Mouse (Mus musculus): ENCODE measurements around the gene Tns2. TPM values are rescaled to one million over a fixed set of nuclear protein-coding genes. Genes with fewer than 3 reads are reported as not detected.

Gene Tns2
- polyA plus RNA-seq, 1 experiment from 2014 or later, result 72.8 TPM

GRCm38 (mm10) chr15:102120530-102120929, 20.3 kb downstream of the Tns2 start:
- Histone ChIP-seq H3K9ac (ENCODE audit: low read length) (no peak overlapping the region), H3K4me3 (ENCODE audit: low read length) (no peak overlapping the region), H3K27me3 (ENCODE audit: control insufficient read depth, insufficient read depth, low read depth, low read length) (no peaks in the 10 kb centered on the region), H3K4me2 (ENCODE audit: low read depth, low read length) (no peak overlapping the region), H3K27ac (ENCODE audit: low read length) (no peak overlapping the region), H3K4me1 (replicated peaks; ENCODE audit: control insufficient read depth, insufficient read depth, low read length) (peaks cover 16% of the 10 kb centered on the region), H3K9me3 (ENCODE audit: control insufficient read depth, low read length) (no peaks in the 10 kb centered on the region), H3K36me3 (ENCODE audit: control insufficient read depth, insufficient read depth, low read length) (peaks cover 34% of the 10 kb centered on the region)
- ATAC-seq (ENCODE audit: low read depth), result no peak
- 75% methylated on average over 5 of the region's 5 CpGs for WGBS

DNA sequence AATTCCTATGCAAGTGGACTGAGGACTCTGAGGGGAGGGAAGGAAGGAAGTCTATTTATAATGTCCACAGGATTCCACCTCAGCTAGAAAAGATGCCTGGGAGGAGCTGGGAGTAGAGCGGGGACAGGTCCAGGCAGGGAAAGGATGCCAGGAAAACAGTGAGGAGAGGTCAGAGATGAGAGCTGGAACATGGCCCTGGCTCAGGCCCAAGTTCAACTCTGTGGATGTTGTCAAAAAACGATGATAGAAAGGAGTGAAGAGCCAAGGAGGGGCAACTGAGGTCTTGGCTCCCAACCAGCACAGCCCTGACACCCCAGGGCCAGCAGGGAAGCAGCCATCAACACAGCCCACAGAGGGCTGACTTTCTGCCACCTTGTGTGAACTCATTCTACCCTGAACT, 26.1 kb downstream of the Tns2 start:
- ATAC-seq (ENCODE audit: low read depth), result peak; percentile 70

GRCm38 (mm10) chr15:102133314-102133713, 33.1 kb downstream of the Tns2 start:
- Histone ChIP-seq H3K9ac (ENCODE audit: low read length) (no peak overlapping the region), H3K4me2 (ENCODE audit: low read depth, low read length) (no peak overlapping the region), H3K9me3 (ENCODE audit: control insufficient read depth, low read length) (no peaks in the 10 kb centered on the region), H3K27me3 (ENCODE audit: control insufficient read depth, insufficient read depth, low read depth, low read length) (no peaks in the 10 kb centered on the region), H3K36me3 (ENCODE audit: control insufficient read depth, insufficient read depth, low read length) (peaks cover 30% of the 10 kb centered on the region), H3K4me1 (replicated peaks; ENCODE audit: control insufficient read depth, insufficient read depth, low read length) (peaks cover 12% of the 10 kb centered on the region), H3K27ac (ENCODE audit: low read length) (no peak overlapping the region), H3K4me3 (ENCODE audit: low read length) (no peak overlapping the region)
- 58% methylated on average over 9 of the region's 9 CpGs for whole genome bisulfite sequencing
- ATAC-seq (ENCODE audit: low read depth), result no peak

More for the DNA sequence above, 26.1 kb downstream of the Tns2 start:
- WGBS, result 30% methylated on average over 2 of the region's 2 CpGs
- Histone ChIP-seq H3K36me3 (ENCODE audit: control insufficient read depth, insufficient read depth, low read length) (peaks cover 31% of the 10 kb centered on the region), H3K9me3 (ENCODE audit: control insufficient read depth, low read length) (no peaks in the 10 kb centered on the region), H3K27ac (ENCODE audit: low read length) (no peak overlapping the region; the same call in 1 of the 2 replicates), H3K27me3 (ENCODE audit: control insufficient read depth, insufficient read depth, low read depth, low read length) (no peaks in the 10 kb centered on the region), H3K4me2 (ENCODE audit: low read depth, low read length) (no peak overlapping the region), H3K4me1 (replicated peaks; ENCODE audit: control insufficient read depth, insufficient read depth, low read length) (peaks cover 8% of the 10 kb centered on the region), H3K4me3 (ENCODE audit: low read length) (no peak overlapping the region), H3K9ac (ENCODE audit: low read length) (no peak overlapping the region)

DNA sequence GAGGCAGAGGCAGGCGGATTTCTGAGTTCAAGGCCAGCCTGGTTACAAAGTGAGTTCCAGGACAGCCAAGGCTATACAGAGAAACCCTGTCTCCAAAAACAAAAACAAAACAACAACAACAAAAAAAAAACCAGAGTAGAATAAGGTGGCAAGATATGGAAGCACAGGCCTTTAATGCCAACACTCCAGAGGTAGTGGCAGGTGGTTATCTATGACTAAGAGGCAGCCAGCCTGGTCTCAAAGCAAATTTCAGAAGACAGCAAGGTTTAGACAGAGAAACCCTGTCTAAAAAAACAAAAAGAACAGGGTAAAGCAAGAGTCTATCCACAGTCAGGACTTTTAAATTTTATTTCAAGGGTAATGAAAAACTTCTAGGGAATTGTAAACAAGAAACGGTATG, 34.5 kb downstream of the Tns2 start:
- peaks cover 12% of the 10 kb centered on the region for H3K4me1 ChIP-seq (replicated peaks; ENCODE audit: control insufficient read depth, insufficient read depth, low read length)
- H3K27ac ChIP-seq (ENCODE audit: low read length), result no peak overlapping the region
- H3K4me3 ChIP-seq (ENCODE audit: low read length), result no peak overlapping the region; the same call in 1 of the 2 replicates
- peak overlapping the region; percentile 81; the same call in 1 of the 2 replicates for H3K4me2 ChIP-seq (ENCODE audit: low read depth, low read length)
- no peak overlapping the region; the same call in 1 of the 2 replicates for H3K9ac ChIP-seq (ENCODE audit: low read length)
- H3K9me3 ChIP-seq (ENCODE audit: control insufficient read depth, low read length), result no peaks in the 10 kb centered on the region
- H3K27me3 ChIP-seq (ENCODE audit: control insufficient read depth, insufficient read depth, low read depth, low read length), result no peaks in the 10 kb centered on the region
- WGBS, result 62% methylated on average over 2 of the region's 2 CpGs
- peaks cover 23% of the 10 kb centered on the region for H3K36me3 ChIP-seq (ENCODE audit: control insufficient read depth, insufficient read depth, low read length)
- ATAC-seq (ENCODE audit: low read depth), result no peak

- Histone ChIP-seq H3K9ac (ENCODE audit: low read length) (peak overlapping the region; percentile 92), H3K9me3 (ENCODE audit: control insufficient read depth, low read length) (no peaks in the 10 kb centered on the region), H3K4me3 (ENCODE audit: low read length) (peak overlapping the region; percentile 86), H3K27ac (ENCODE audit: low read length) (peak overlapping the region; percentile 84), H3K27me3 (ENCODE audit: control insufficient read depth, insufficient read depth, low read depth, low read length) (no peaks in the 10 kb centered on the region), H3K4me2 (ENCODE audit: low read depth, low read length) (peak overlapping the region; percentile 81), H3K4me1 (replicated peaks; ENCODE audit: control insufficient read depth, insufficient read depth, low read length) (peaks cover 12% of the 10 kb centered on the region), H3K36me3 (ENCODE audit: control insufficient read depth, insufficient read depth, low read length) (peaks cover 14% of the 10 kb centered on the region)
- under 1% methylated on average over 35 of the region's 35 CpGs for WGBS
- ATAC-seq (ENCODE audit: low read depth), result peak; percentile 64; the same call in 1 of the 2 replicates
Observed at GRCm38 (mm10) chr15:102135522-102136128, 35.4 kb downstream of the Tns2 start.

DNA sequence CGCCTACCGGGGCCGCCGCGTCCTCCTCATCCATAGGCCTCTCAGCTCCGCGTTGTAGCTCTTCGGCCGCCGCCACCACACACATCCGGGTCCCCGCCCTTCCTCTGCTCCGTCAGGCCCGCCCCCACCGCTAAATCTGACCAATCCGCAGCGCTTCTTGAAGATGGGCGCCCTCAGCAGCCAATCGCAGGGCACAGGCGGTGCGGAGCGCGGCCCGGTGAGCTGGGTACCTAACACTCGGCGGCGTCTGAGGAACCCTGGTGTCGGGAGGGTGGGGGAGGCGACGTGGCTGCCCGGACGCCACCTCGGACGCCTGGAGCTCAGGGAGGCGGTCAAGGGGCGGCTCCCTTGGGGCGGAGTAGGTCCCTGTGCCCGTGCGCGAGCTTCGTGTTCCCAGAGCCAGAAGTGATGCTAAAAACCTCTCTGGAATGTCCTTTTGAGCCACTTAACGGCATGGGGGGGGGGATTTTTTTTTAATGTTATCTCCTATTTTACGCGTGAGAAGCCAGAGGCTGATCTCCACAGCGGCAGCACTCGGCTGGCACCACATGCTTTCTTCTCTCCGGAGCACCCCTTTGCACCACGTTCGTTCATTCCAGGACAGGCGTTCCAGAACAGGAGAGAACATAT, 36.0 kb downstream of the Tns2 start, which contains the start of gene Spryd3:
TSS of gene Spryd3 (minus strand) at position 106 of the 630 bp plus-strand sequence.
- Histone ChIP-seq H3K4me1 (replicated peaks; ENCODE audit: control insufficient read depth, insufficient read depth, low read length) (peaks cover 12% of the 10 kb centered on the region), H3K36me3 (ENCODE audit: control insufficient read depth, insufficient read depth, low read length) (peaks cover 8% of the 10 kb centered on the region), H3K27me3 (ENCODE audit: control insufficient read depth, insufficient read depth, low read depth, low read length) (no peaks in the 10 kb centered on the region), H3K9me3 (ENCODE audit: control insufficient read depth, low read length) (no peaks in the 10 kb centered on the region), H3K9ac (ENCODE audit: low read length) (peak within 1 kb of the TSS; percentile 92), H3K27ac (ENCODE audit: low read length) (peak within 1 kb of the TSS; percentile 84), H3K4me3 (ENCODE audit: low read length) (peak within 1 kb of the TSS; percentile 86), H3K4me2 (ENCODE audit: low read depth, low read length) (peak within 1 kb of the TSS; percentile 88)
- peak; percentile 100 for ATAC-seq (ENCODE audit: low read depth)
- WGBS, result 2% methylated on average over 49 of the region's 50 CpGs

- WGBS, result 81% methylated on average over 5 of the region's 5 CpGs
- no peak for ATAC-seq (ENCODE audit: low read depth)
- Histone ChIP-seq H3K36me3 (ENCODE audit: control insufficient read depth, insufficient read depth, low read length) (no peaks in the 10 kb centered on the region), H3K9ac (ENCODE audit: low read length) (no peak overlapping the region), H3K4me2 (ENCODE audit: low read depth, low read length) (no peak overlapping the region), H3K4me3 (ENCODE audit: low read length) (no peak overlapping the region), H3K27me3 (ENCODE audit: control insufficient read depth, insufficient read depth, low read depth, low read length) (peaks cover 14% of the 10 kb centered on the region), H3K4me1 (replicated peaks; ENCODE audit: control insufficient read depth, insufficient read depth, low read length) (peaks cover 32% of the 10 kb centered on the region), H3K9me3 (ENCODE audit: control insufficient read depth, low read length) (no peaks in the 10 kb centered on the region), H3K27ac (ENCODE audit: low read length) (no peak overlapping the region)
Observed at GRCm38 (mm10) chr15:102141120-102141519, 40.9 kb downstream of the Tns2 start.

DNA sequence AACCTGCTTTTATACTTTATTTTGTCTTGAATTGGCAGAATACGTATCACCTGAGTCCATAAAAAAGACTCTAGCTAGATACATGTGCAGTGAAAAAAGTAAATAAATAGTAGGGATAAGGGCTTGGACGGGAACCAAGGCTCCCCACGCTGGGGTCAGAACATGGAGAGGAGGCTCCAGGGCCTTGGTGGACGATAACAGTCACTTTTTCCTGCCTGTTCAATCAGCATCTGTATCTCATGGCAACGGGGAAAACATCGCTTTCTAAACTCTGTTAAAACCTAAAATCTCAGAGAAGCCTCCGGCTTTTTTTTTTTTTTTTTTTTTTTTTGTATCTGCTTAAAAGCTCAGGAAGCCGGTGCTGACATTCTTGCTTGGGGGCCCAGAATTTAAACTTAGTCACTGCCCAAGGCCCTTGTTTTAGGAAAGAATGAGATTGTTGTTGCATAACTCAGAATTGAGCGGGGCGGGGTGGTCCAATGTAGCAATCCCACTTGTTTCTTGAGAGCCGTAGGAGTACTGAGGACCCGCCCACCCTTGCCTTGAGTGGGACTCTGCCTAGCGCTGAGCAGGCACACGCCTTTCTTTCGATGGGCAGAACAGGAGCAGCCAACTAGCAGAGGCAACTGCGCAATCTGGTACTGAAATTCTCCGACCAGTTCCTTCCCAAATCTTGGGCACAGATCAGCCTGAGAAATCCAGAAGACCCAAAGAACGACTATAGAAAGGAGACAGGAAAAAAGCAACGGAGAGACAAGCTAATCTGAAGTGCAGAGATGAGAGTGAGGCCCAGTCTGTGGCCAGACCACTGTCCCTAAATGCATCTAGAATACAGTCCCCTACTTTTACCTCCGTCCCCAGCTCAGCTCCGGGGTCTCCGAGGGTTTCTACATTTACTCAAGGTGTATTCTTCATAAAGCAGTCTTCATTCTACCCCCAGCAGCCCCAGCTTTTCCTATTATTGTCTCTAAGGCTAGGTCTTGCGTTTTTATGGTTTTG, 43.0 kb downstream of the Tns2 start:
- Histone ChIP-seq H3K9me3 (ENCODE audit: control insufficient read depth, low read length) (no peaks in the 10 kb centered on the region), H3K9ac (ENCODE audit: low read length) (no peak overlapping the region), H3K4me3 (ENCODE audit: low read length) (no peak overlapping the region), H3K27ac (ENCODE audit: low read length) (peak overlapping the region; percentile 64), H3K4me1 (replicated peaks; ENCODE audit: control insufficient read depth, insufficient read depth, low read length) (peaks cover 28% of the 10 kb centered on the region), H3K4me2 (ENCODE audit: low read depth, low read length) (peak overlapping the region; percentile 17; the same call in 1 of the 2 replicates), H3K27me3 (ENCODE audit: control insufficient read depth, insufficient read depth, low read depth, low read length) (peaks cover 14% of the 10 kb centered on the region), H3K36me3 (ENCODE audit: control insufficient read depth, insufficient read depth, low read length) (no peaks in the 10 kb centered on the region)
- WGBS, result 30% methylated on average over 23 of the region's 23 CpGs
- ATAC-seq (ENCODE audit: low read depth), result peak; percentile 93
